In the genomic region with DNA sequence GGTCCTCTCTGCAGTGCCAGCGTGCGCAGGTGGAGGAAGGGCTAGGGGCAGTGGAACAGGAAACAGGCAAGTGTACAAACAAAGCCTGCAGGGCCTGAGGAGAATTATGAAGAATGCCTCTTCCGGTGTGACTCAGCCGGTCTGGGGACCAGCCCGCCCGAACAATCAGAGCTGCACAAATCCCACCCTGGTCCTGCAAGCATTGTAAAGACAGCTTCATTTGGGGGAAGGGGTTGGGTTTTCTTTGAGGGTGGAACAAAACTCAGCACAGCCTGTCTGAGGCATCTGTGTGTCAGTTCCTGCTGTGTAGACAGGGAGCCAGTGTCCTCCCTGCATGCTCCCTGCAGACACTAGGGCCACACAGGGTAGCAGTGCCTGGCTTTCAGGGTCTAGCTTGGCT, we compare ENCODE assay signal across 8 mouse cellular contexts.
DNase-seq lines count a peak whose midpoint lies in the region; ATAC-seq and TF ChIP-seq lines count a peak whose summit lies in the region.

No protein-coding gene starts in this region.

- H3K4me2 ChIP-seq in forebrain, embryonic 16.5 days (ENCODE audit: low read length), result no peak overlapping the region
- no peak overlapping the region for H3K4me2 ChIP-seq in forebrain, embryonic 14.5 days (ENCODE audit: low read length)
- no peak overlapping the region for H3K4me2 ChIP-seq in forebrain, embryonic 11.5 days (ENCODE audit: low read depth, low read length, severe bottlenecking)

- no peak for TF ChIP-seq POLR2A in bone marrow, adult 2 months (IDR thresholded peaks at IDR 0.05; ENCODE audit: borderline replicate concordance, control insufficient read depth, low read depth, low read length)
- no peak for TF ChIP-seq POLR2A in lung, adult 2 months (IDR thresholded peaks at IDR 0.05; ENCODE audit: borderline replicate concordance, extremely low read depth, low read depth, low read length)

- no peak for ATAC-seq in forebrain, embryonic 16.5 days
- peak; percentile 84 to 87 for ATAC-seq in hematopoietic stem cell, adult 5-6 weeks (replicated peaks in 1 of 2; ENCODE audit: insufficient read depth in 1 of 2, low FRiP score in 2 of 2, low TSS enrichment in 1 of 2, low read depth in 1 of 2, poor library complexity in 2 of 2, severe bottlenecking in 2 of 2)
- no peak for ATAC-seq in forebrain, embryonic 14.5 days
- no peak for ATAC-seq in forebrain, embryonic 11.5 days (replicated peaks; ENCODE audit: low FRiP score)

- no peaks in the 10 kb centered on the region for H3K27me3 ChIP-seq in forebrain, embryonic 10.5 days (ENCODE audit: poor library complexity, severe bottlenecking)
- H3K27me3 ChIP-seq in forebrain, embryonic 16.5 days (replicated peaks; ENCODE audit: control insufficient read depth, insufficient read depth, low read length), result no peaks in the 10 kb centered on the region
- no peaks in the 10 kb centered on the region for H3K27me3 ChIP-seq in forebrain, embryonic 14.5 days (replicated peaks; ENCODE audit: control insufficient read depth, insufficient read depth, low read length)
- no peaks in the 10 kb centered on the region for H3K27me3 ChIP-seq in forebrain, embryonic 11.5 days (ENCODE audit: control insufficient read depth, insufficient read depth, low read length)

- H3K27ac ChIP-seq in forebrain, embryonic 10.5 days, result peak overlapping the region; percentile 78
- H3K27ac ChIP-seq in forebrain, embryonic 16.5 days (ENCODE audit: low read length), result no peak overlapping the region
- H3K27ac ChIP-seq in bone marrow, adult 2 months (ENCODE audit: control insufficient read depth, insufficient read depth, low read depth, low read length, poor library complexity), result peak overlapping the region; percentile 37; the same call in 1 of the 2 replicates
- H3K27ac ChIP-seq in forebrain, embryonic 14.5 days (ENCODE audit: low read depth, low read length), result no peak overlapping the region
- H3K27ac ChIP-seq in forebrain, embryonic 11.5 days (ENCODE audit: low read depth, low read length), result no peak overlapping the region

- peaks cover 23% of the 10 kb centered on the region for H3K4me1 ChIP-seq in forebrain, embryonic 10.5 days
- no peaks in the 10 kb centered on the region for H3K4me1 ChIP-seq in forebrain, embryonic 16.5 days (replicated peaks; ENCODE audit: control insufficient read depth, insufficient read depth, low read length)
- H3K4me1 ChIP-seq in bone marrow, adult 2 months (ENCODE audit: control insufficient read depth, insufficient read depth, low read length), result peaks cover 4% of the 10 kb centered on the region
- peaks cover 19% of the 10 kb centered on the region for H3K4me1 ChIP-seq in lung, adult 2 months (ENCODE audit: control insufficient read depth, insufficient read depth, low read length)
- H3K4me1 ChIP-seq in forebrain, embryonic 14.5 days (ENCODE audit: control insufficient read depth, insufficient read depth, low read length), result no peaks in the 10 kb centered on the region
- H3K4me1 ChIP-seq in forebrain, embryonic 11.5 days (replicated peaks; ENCODE audit: control insufficient read depth, insufficient read depth, low read length), result no peaks in the 10 kb centered on the region

- H3K9me3 ChIP-seq in forebrain, embryonic 10.5 days, result no peaks in the 10 kb centered on the region
- no peaks in the 10 kb centered on the region for H3K9me3 ChIP-seq in forebrain, embryonic 16.5 days (ENCODE audit: control insufficient read depth, low read length)
- H3K9me3 ChIP-seq in forebrain, embryonic 14.5 days (replicated peaks; ENCODE audit: control insufficient read depth, low read length), result no peaks in the 10 kb centered on the region
- no peaks in the 10 kb centered on the region for H3K9me3 ChIP-seq in forebrain, embryonic 11.5 days (ENCODE audit: control insufficient read depth, low read length)

- H3K4me3 ChIP-seq in forebrain, embryonic 10.5 days, result no peak overlapping the region
- H3K4me3 ChIP-seq in forebrain, embryonic 16.5 days (replicated peaks; ENCODE audit: low read length), result no peak overlapping the region
- no peak overlapping the region for H3K4me3 ChIP-seq in bone marrow, adult 2 months (replicated peaks; ENCODE audit: control insufficient read depth, low read depth, low read length)
- peak overlapping the region; percentile 3 for H3K4me3 ChIP-seq in lung, adult 2 months (replicated peaks; ENCODE audit: extremely low read depth, low read depth, low read length)
- H3K4me3 ChIP-seq in forebrain, embryonic 14.5 days (ENCODE audit: low read depth, low read length), result no peak overlapping the region
- H3K4me3 ChIP-seq in forebrain, embryonic 11.5 days (ENCODE audit: low read depth, low read length), result no peak overlapping the region

- no peak overlapping the region for H3K9ac ChIP-seq in forebrain, embryonic 16.5 days (replicated peaks; ENCODE audit: low read depth, low read length)
- no peak overlapping the region for H3K9ac ChIP-seq in forebrain, embryonic 14.5 days (ENCODE audit: low read length)
- H3K9ac ChIP-seq in forebrain, embryonic 11.5 days (ENCODE audit: low read length), result no peak overlapping the region

- 48% methylated on average over 6 of the region's 6 CpGs for WGBS in forebrain, embryonic 10.5 days
- 42% methylated on average over 6 of the region's 6 CpGs for WGBS in forebrain, embryonic 16.5 days
- WGBS in bone marrow, adult 2 months, result 6% methylated on average over 6 of the region's 6 CpGs
- WGBS in lung, adult 2 months, result 32% methylated on average over 6 of the region's 6 CpGs
- WGBS in forebrain, embryonic 14.5 days, result 43% methylated on average over 6 of the region's 6 CpGs
- 45% methylated on average over 6 of the region's 6 CpGs for WGBS in forebrain, embryonic 11.5 days

- no peak for TF ChIP-seq CTCF in bone marrow, adult 2 months (IDR thresholded peaks at IDR 0.05; ENCODE audit: control insufficient read depth, insufficient read depth, low read length)
- no peak for TF ChIP-seq CTCF in lung, adult 2 months (IDR thresholded peaks at IDR 0.05; ENCODE audit: insufficient read depth, low read length)

- no peaks in the 10 kb centered on the region for H3K36me3 ChIP-seq in forebrain, embryonic 10.5 days (replicated peaks)
- no peaks in the 10 kb centered on the region for H3K36me3 ChIP-seq in forebrain, embryonic 16.5 days (ENCODE audit: control insufficient read depth, insufficient read depth)
- H3K36me3 ChIP-seq in forebrain, embryonic 14.5 days (ENCODE audit: control insufficient read depth, insufficient read depth, low read length), result no peaks in the 10 kb centered on the region
- no peaks in the 10 kb centered on the region for H3K36me3 ChIP-seq in forebrain, embryonic 11.5 days (ENCODE audit: control insufficient read depth, insufficient read depth, low read length)

- DNase-seq in forebrain, embryonic 10.5 days (ENCODE audit: extremely low spot score, low spot score), result no peak
- DNase-seq in lung, adult 2 months, result no peak
- peak; percentile 55 for DNase-seq in thymus, postnatal 36 days
- DNase-seq in forebrain, embryonic 14.5 days (ENCODE audit: low spot score), result no peak
- no peak for DNase-seq in forebrain, embryonic 11.5 days (ENCODE audit: low spot score)

Comparison
In these comparisons a context has a peak if more than half of its experiments do, and no peak if none do; other contexts are left out.
1. H3K27ac ChIP-seq: peak in forebrain, embryonic 10.5 days (single experiment) and bone marrow, adult 2 months (single experiment); none in forebrain, embryonic 16.5 days (single experiment), forebrain, embryonic 14.5 days (single experiment) and forebrain, embryonic 11.5 days (single experiment).
2. DNase-seq: peak in thymus, postnatal 36 days (2 of 2); none in forebrain, embryonic 10.5 days (single experiment), lung, adult 2 months (single experiment), forebrain, embryonic 14.5 days (single experiment) and forebrain, embryonic 11.5 days (single experiment).
3. ATAC-seq: peak in hematopoietic stem cell, adult 5-6 weeks (2 of 2); none in forebrain, embryonic 16.5 days (single experiment), forebrain, embryonic 14.5 days (single experiment) and forebrain, embryonic 11.5 days (single experiment).